ENCODE assay signal across 23 mouse cellular contexts in genomic region chr15:101712720-101713119, GRCm38 (mm10). TPM values are rescaled to one million over a fixed set of nuclear protein-coding genes. Genes with fewer than 3 reads are reported as not detected.
A peak's percentile ranks its signal among the peaks of the same experiment; 100 is the strongest.
DNase-seq lines count a peak whose midpoint lies in the region; ATAC-seq and TF ChIP-seq lines count a peak whose summit lies in the region.
"Had no signal": no experiment of that assay in that cellular context is flagged by ENCODE, and none has a peak within 500 bp of the region (broad histone marks: within the 10 kb centered on the region; RNA-seq: fewer than 3 reads in every experiment).

Krt5 (minus strand) TSS chr15:101712898.

- TF ChIP-seq POLR2A in limb, embryonic 14.5 days (IDR thresholded peaks at IDR 0.05; ENCODE audit: borderline replicate concordance, extremely low read depth, insufficient read depth, insufficient read length): no peak

- H3K9me3 ChIP-seq in heart, embryonic 16.5 days (replicated peaks; ENCODE audit: control insufficient read depth, low read length): no peaks in the 10 kb centered on the region
- no peaks in the 10 kb centered on the region for H3K9me3 ChIP-seq in heart, embryonic 11.5 days (replicated peaks; ENCODE audit: control insufficient read depth, low read length)
- H3K9me3 ChIP-seq in limb, embryonic 14.5 days (ENCODE audit: control insufficient read depth, low read length): no peaks in the 10 kb centered on the region
- no peaks in the 10 kb centered on the region for H3K9me3 ChIP-seq in midbrain, embryonic 11.5 days (ENCODE audit: control insufficient read depth, low read length)
- H3K9me3 ChIP-seq: hindbrain, embryonic 15.5 days had no signal

- H3K4me3 ChIP-seq in heart, embryonic 16.5 days (ENCODE audit: low read length): no peak within 1 kb of the TSS
- no peak within 1 kb of the TSS for H3K4me3 ChIP-seq in heart, embryonic 11.5 days (ENCODE audit: low read depth, low read length)
- peak within 1 kb of the TSS; percentile 23 for H3K4me3 ChIP-seq in limb, embryonic 14.5 days (replicated peaks; ENCODE audit: low read length)
- no peak within 1 kb of the TSS for H3K4me3 ChIP-seq in midbrain, embryonic 11.5 days (ENCODE audit: low read depth, low read length)
- H3K4me3 ChIP-seq: hindbrain, embryonic 15.5 days had no signal

- H3K36me3 ChIP-seq in heart, embryonic 16.5 days (ENCODE audit: control insufficient read depth, insufficient read depth): no peaks in the 10 kb centered on the region
- H3K36me3 ChIP-seq in heart, embryonic 11.5 days (ENCODE audit: control insufficient read depth, insufficient read depth, low read length): no peaks in the 10 kb centered on the region
- H3K36me3 ChIP-seq in limb, embryonic 14.5 days (ENCODE audit: control insufficient read depth, insufficient read depth, low read length): no peaks in the 10 kb centered on the region
- no peaks in the 10 kb centered on the region for H3K36me3 ChIP-seq in midbrain, embryonic 11.5 days (ENCODE audit: control insufficient read depth, insufficient read depth, low read length)
- H3K36me3 ChIP-seq: hindbrain, embryonic 15.5 days had no signal

- H3K27ac ChIP-seq in heart, embryonic 16.5 days (ENCODE audit: low read length): no peak within 1 kb of the TSS
- H3K27ac ChIP-seq in heart, embryonic 11.5 days (ENCODE audit: low read depth, low read length): no peak within 1 kb of the TSS
- H3K27ac ChIP-seq in limb, embryonic 14.5 days (replicated peaks; ENCODE audit: low read depth, low read length): 0 out of 2 replicates have a peak within 1 kb of the TSS, but pooled peaks have one; percentile 9
- no peak within 1 kb of the TSS for H3K27ac ChIP-seq in midbrain, embryonic 11.5 days (ENCODE audit: low read depth, low read length)
- H3K27ac ChIP-seq: hindbrain, embryonic 15.5 days had no signal

- peak; percentile 56 to 60 for DNase-seq in urinary bladder, adult 18-20 months (ENCODE audit: low spot score in 2 of 2)
- DNase-seq in urinary bladder, postnatal 10 days (ENCODE audit: low spot score): no peak
- DNase-seq in limb, embryonic 14.5 days (ENCODE audit: low spot score): peak; percentile 35
- DNase-seq in urinary bladder, postnatal 25 days (ENCODE audit: low spot score): peak; percentile 40
- DNase-seq in midbrain, embryonic 11.5 days (ENCODE audit: low spot score, missing footprints): no peak
- DNase-seq in gastrocnemius, postnatal 4 days (ENCODE audit: low spot score in 2 of 2): no peak
- DNase-seq: embryo, embryonic 11 days; gastrocnemius, postnatal 10 days; heart, postnatal 10 days; kidney, adult 11 months; kidney, postnatal 25 days; lung, embryonic 14.5 days; thymus, postnatal 14 days had no signal

- no peaks in the 10 kb centered on the region for H3K4me1 ChIP-seq in heart, embryonic 16.5 days (ENCODE audit: control insufficient read depth, insufficient read depth, low read length)
- no peaks in the 10 kb centered on the region for H3K4me1 ChIP-seq in heart, embryonic 11.5 days (ENCODE audit: control insufficient read depth, insufficient read depth, low read length)
- H3K4me1 ChIP-seq in limb, embryonic 14.5 days (ENCODE audit: control insufficient read depth, insufficient read depth, low read length): no peaks in the 10 kb centered on the region
- H3K4me1 ChIP-seq in midbrain, embryonic 11.5 days (ENCODE audit: control insufficient read depth, insufficient read depth, low read length): no peaks in the 10 kb centered on the region
- H3K4me1 ChIP-seq: hindbrain, embryonic 15.5 days had no signal

- no peaks in the 10 kb centered on the region; the same call in 1 of the 2 replicates for H3K27me3 ChIP-seq in heart, embryonic 16.5 days (ENCODE audit: control insufficient read depth, insufficient read depth, low read length)
- peaks cover 2% of the 10 kb centered on the region; the same call in 1 of the 2 replicates for H3K27me3 ChIP-seq in heart, embryonic 11.5 days (ENCODE audit: control insufficient read depth, insufficient read depth, low read length)
- no peaks in the 10 kb centered on the region for H3K27me3 ChIP-seq in limb, embryonic 14.5 days (ENCODE audit: control insufficient read depth, insufficient read depth, low read length)
- no peaks in the 10 kb centered on the region for H3K27me3 ChIP-seq in midbrain, embryonic 11.5 days (ENCODE audit: control insufficient read depth, insufficient read depth, low read length)
- H3K27me3 ChIP-seq: hindbrain, embryonic 15.5 days had no signal

- H3K4me2 ChIP-seq in heart, embryonic 16.5 days (ENCODE audit: low read depth, low read length): no peak within 1 kb of the TSS
- no peak within 1 kb of the TSS for H3K4me2 ChIP-seq in heart, embryonic 11.5 days
- 0 out of 2 replicates have a peak within 1 kb of the TSS, but pooled peaks have one; percentile 15 for H3K4me2 ChIP-seq in limb, embryonic 14.5 days (replicated peaks; ENCODE audit: low read depth, low read length, severe bottlenecking)
- H3K4me2 ChIP-seq in midbrain, embryonic 11.5 days: no peak within 1 kb of the TSS
- H3K4me2 ChIP-seq: hindbrain, embryonic 15.5 days; lung, embryonic 14.5 days had no signal

- no peak within 1 kb of the TSS for H3K9ac ChIP-seq in heart, embryonic 16.5 days (ENCODE audit: low read length)
- H3K9ac ChIP-seq in heart, embryonic 11.5 days (ENCODE audit: low read depth, low read length): no peak within 1 kb of the TSS
- H3K9ac ChIP-seq in limb, embryonic 14.5 days (ENCODE audit: low read depth, low read length, severe bottlenecking): peak within 1 kb of the TSS; percentile 25; the same call in 1 of the 2 replicates
- no peak within 1 kb of the TSS for H3K9ac ChIP-seq in midbrain, embryonic 11.5 days (ENCODE audit: low read length)
- H3K9ac ChIP-seq: hindbrain, embryonic 15.5 days; lung, embryonic 14.5 days had no signal

- no peak for ATAC-seq in heart, embryonic 16.5 days (replicated peaks; ENCODE audit: extremely low read depth, insufficient read depth, low FRiP score)
- no peak for ATAC-seq in heart, embryonic 11.5 days (replicated peaks; ENCODE audit: insufficient number of reproducible peaks, low FRiP score, low TSS enrichment)
- no peak for ATAC-seq in limb, embryonic 14.5 days (ENCODE audit: low FRiP score, low read depth)
- no peak for ATAC-seq in midbrain, embryonic 11.5 days (ENCODE audit: low FRiP score)
- ATAC-seq: midbrain, embryonic 16.5 days had no signal

- WGBS in heart, embryonic 16.5 days: 55% methylated on average over 13 of the region's 13 CpGs
- WGBS in heart, embryonic 11.5 days (ENCODE audit: insufficient replicate concordance): 58% methylated on average over 13 of the region's 13 CpGs
- WGBS in limb, embryonic 14.5 days: 59% methylated on average over 10 of the region's 13 CpGs
- WGBS in midbrain, embryonic 11.5 days: 80% methylated on average over 13 of the region's 13 CpGs

RNA-seq across cellular contexts. Expression of gene Krt5, which starts in this region (rescaled TPM):
- 11.4 and 17.2 TPM in 2 replicates for polyA plus RNA-seq in heart, embryonic 16.5 days (2015; fragmentation: Nextera tagmentation; extraction: Ambion mirVana)
- 0.13 and 0.23 TPM in 2 replicates for polyA plus RNA-seq in heart, embryonic 11.5 days (2014; fragmentation: Nextera tagmentation; extraction: Ambion mirVana)
- polyA plus RNA-seq in limb, embryonic 14.5 days (2012; rRNA removed): 322 and 422 TPM in 2 replicates
- 204 and 215 TPM in 2 replicates for polyA plus RNA-seq in limb, embryonic 14.5 days (2014; fragmentation: Nextera tagmentation; extraction: Ambion mirVana)
- polyA plus RNA-seq in midbrain, embryonic 11.5 days (2014; fragmentation: Nextera tagmentation; extraction: Ambion mirVana): 0.34 and 0.51 TPM in 2 replicates
- total RNA-seq in gastrocnemius, postnatal 4 days (2021): 1 to 10 TPM in 1 of 2 experiments, under 1 TPM in 1; 0.39 to 1.9 TPM
- total RNA-seq: adrenal gland, adult 18-20 months; CH12.LX; gastrocnemius, postnatal 10 days; heart, postnatal 10 days; left cerebral cortex, adult 8-10 months; liver, adult 2 months; megakaryocyte progenitor cell, adult 5-6 weeks had no signal
- polyA plus RNA-seq: frontal cortex, adult 2 months; liver, adult 2 months; lung, embryonic 14.5 days had no signal

Comparison
In these comparisons a context has a peak if more than half of its experiments do, and no peak if none do; other contexts are left out.
1. DNase-seq: peak in urinary bladder, adult 18-20 months (2 of 2), limb, embryonic 14.5 days (single experiment) and urinary bladder, postnatal 25 days (single experiment); none in urinary bladder, postnatal 10 days (single experiment), midbrain, embryonic 11.5 days (single experiment) and gastrocnemius, postnatal 4 days (0 of 2).